Mouse (Mus musculus) 3134 (cell line): ENCODE results near the gene Map2k2.

ENCODE experiments used
- DNase-seq: peaks from one replicate; pipeline ENCODE4 v3.0.0-alpha.2; 2011; ENCODE audit warnings: low spot score; ENCODE audit not compliant: insufficient read length; ENCODE audit errors: extremely low read depth

The Map2k2 gene

GRCm38 (mm10) chr10:81094931-81095678 is 10.6 kb upstream of the Map2k2 start:
- no peak for DNase-seq

GRCm38 (mm10) chr10:81106113-81106721 is 502 bp downstream of the Map2k2 start:
- DNase-seq: peak; percentile 80

- DNase-seq: no peak
These were observed 7.2 kb downstream of the Map2k2 start for GRCm38 (mm10) chr10:81112946-81113345.

GRCm38 (mm10) chr10:81119625-81120024 is 13.9 kb downstream of the Map2k2 start:
- DNase-seq: no peak

GRCm38 (mm10) chr10:81120650-81121049 is 14.9 kb downstream of the Map2k2 start:
- DNase-seq: no peak

GRCm38 (mm10) chr10:81122889-81123288 is 17.2 kb downstream of the Map2k2 start:
- DNase-seq: no peak

GRCm38 (mm10) chr10:81123500-81123899 is 17.8 kb downstream of the Map2k2 start:
- no peak for DNase-seq

- DNase-seq: no peak
These were observed 28.5 kb downstream of the Map2k2 start for GRCm38 (mm10) chr10:81134181-81134587.

- DNase-seq: no peak
These were observed 29.4 kb downstream of the Map2k2 start, which contains the start of gene Zbtb7a for GRCm38 (mm10) chr10:81134966-81135681. Gene Zbtb7a (plus strand): TSS chr10:81135220.

- DNase-seq: peak; percentile 82
These were observed 30.4 kb downstream of the Map2k2 start for GRCm38 (mm10) chr10:81135831-81136705.

GRCm38 (mm10) chr10:81136706-81137231 is 31.1 kb downstream of the Map2k2 start:
- peak; percentile 84 for DNase-seq

- peak; percentile 99 for DNase-seq
These were observed 31.8 kb downstream of the Map2k2 start for GRCm38 (mm10) chr10:81137252-81138130.

GRCm38 (mm10) chr10:81138131-81138782 is 32.5 kb downstream of the Map2k2 start:
- peak; percentile 80 for DNase-seq

GRCm38 (mm10) chr10:81138821-81139528 is 33.3 kb downstream of the Map2k2 start:
- DNase-seq: no peak

GRCm38 (mm10) chr10:81139529-81139846 is 33.8 kb downstream of the Map2k2 start:
- no peak for DNase-seq

- DNase-seq: no peak
These were observed 34.3 kb downstream of the Map2k2 start for GRCm38 (mm10) chr10:81140005-81140404.

GRCm38 (mm10) chr10:81140717-81141454 is 35.2 kb downstream of the Map2k2 start:
- no peak for DNase-seq
